Mouse (Mus musculus): Measurements from ENCODE around the gene Ephx3. TPM values are rescaled to one million over a fixed set of nuclear protein-coding genes. Genes with fewer than 3 reads are reported as not detected.
A peak's percentile ranks its signal among the peaks of the same experiment; 100 is the strongest.
"Not testable (repeated sequence)": the region's sequence is repeated elsewhere in the genome, so short reads cannot be mapped to it uniquely, and the experiment has no call there.

The Ephx3 gene
- polyA plus RNA-seq (2012; rRNA removed): 0.56 and 0.91 TPM in 2 replicates

- Histone ChIP-seq H3K4me3 (ENCODE audit: insufficient read depth, low read length) (peak within 1 kb of the TSS; percentile 13; the same call in 1 of the 2 replicates), H3K4me1 (ENCODE audit: control insufficient read depth, insufficient read depth, low read length) (peaks cover 2% of the 10 kb centered on the region; the same call in 1 of the 2 replicates), H3K27ac (ENCODE audit: insufficient read depth, low read length) (no peak within 1 kb of the TSS)
- TF ChIP-seq CTCF (IDR thresholded peaks at IDR 0.05; ENCODE audit: extremely low read depth, insufficient read depth, low read length): no peak
- no peak for TF ChIP-seq POLR2A (IDR thresholded peaks at IDR 0.05; ENCODE audit: extremely low read depth, insufficient read depth, low read length)
Measured at GRCm38 (mm10) chr17:32188863-32189636, at the start of gene Ephx3. Ephx3 (minus strand) TSS chr17:32189549.

- H3K27ac ChIP-seq (ENCODE audit: insufficient read depth, low read length): no peak overlapping the region
- TF ChIP-seq CTCF (IDR thresholded peaks at IDR 0.05; ENCODE audit: extremely low read depth, insufficient read depth, low read length) (no peak), POLR2A (IDR thresholded peaks at IDR 0.05; ENCODE audit: extremely low read depth, insufficient read depth, low read length) (no peak)
- H3K4me3 ChIP-seq (ENCODE audit: insufficient read depth, low read length): no peak overlapping the region
- H3K4me1 ChIP-seq (ENCODE audit: control insufficient read depth, insufficient read depth, low read length): peaks cover 8% of the 10 kb centered on the region
Measured at GRCm38 (mm10) chr17:32238589-32238988, 49.2 kb upstream of the Ephx3 start.

- Histone ChIP-seq H3K4me1 (ENCODE audit: control insufficient read depth, insufficient read depth, low read length) (peaks cover 10% of the 10 kb centered on the region), H3K4me3 (ENCODE audit: insufficient read depth, low read length) (no peak overlapping the region), H3K27ac (ENCODE audit: insufficient read depth, low read length) (no peak overlapping the region)
- TF ChIP-seq POLR2A (IDR thresholded peaks at IDR 0.05; ENCODE audit: extremely low read depth, insufficient read depth, low read length) (no peak), CTCF (IDR thresholded peaks at IDR 0.05; ENCODE audit: extremely low read depth, insufficient read depth, low read length) (no peak)
Measured at GRCm38 (mm10) chr17:32235534-32236191, 46.3 kb upstream of the Ephx3 start.

- TF ChIP-seq CTCF (IDR thresholded peaks at IDR 0.05; ENCODE audit: extremely low read depth, insufficient read depth, low read length) (no peak), POLR2A (IDR thresholded peaks at IDR 0.05; ENCODE audit: extremely low read depth, insufficient read depth, low read length) (no peak)
- H3K27ac ChIP-seq (ENCODE audit: insufficient read depth, low read length): no peak overlapping the region
- H3K4me3 ChIP-seq (ENCODE audit: insufficient read depth, low read length): no peak overlapping the region
Measured at GRCm38 (mm10) chr17:32233174-32233573, 43.8 kb upstream of the Ephx3 start.

GRCm38 (mm10) chr17:32229256-32229655, 39.9 kb upstream of the Ephx3 start:
- TF ChIP-seq CTCF (IDR thresholded peaks at IDR 0.05; ENCODE audit: extremely low read depth, insufficient read depth, low read length): no peak
- TF ChIP-seq POLR2A (IDR thresholded peaks at IDR 0.05; ENCODE audit: extremely low read depth, insufficient read depth, low read length): no peak
- peaks cover 4% of the 10 kb centered on the region; the same call in 1 of the 2 replicates for H3K4me1 ChIP-seq (ENCODE audit: control insufficient read depth, insufficient read depth, low read length)
- no peak overlapping the region for H3K27ac ChIP-seq (ENCODE audit: insufficient read depth, low read length)
- H3K4me3 ChIP-seq (ENCODE audit: insufficient read depth, low read length): no peak overlapping the region

More at GRCm38 (mm10) chr17:32233174-32233573, 43.8 kb upstream of the Ephx3 start:
- H3K4me1 ChIP-seq (ENCODE audit: control insufficient read depth, insufficient read depth, low read length): peaks cover 10% of the 10 kb centered on the region

- H3K4me1 ChIP-seq (ENCODE audit: control insufficient read depth, insufficient read depth, low read length): no peaks in the 10 kb centered on the region
- no peak overlapping the region for H3K27ac ChIP-seq (ENCODE audit: insufficient read depth, low read length)
- TF ChIP-seq POLR2A (IDR thresholded peaks at IDR 0.05; ENCODE audit: extremely low read depth, insufficient read depth, low read length): no peak
- TF ChIP-seq CTCF (IDR thresholded peaks at IDR 0.05; ENCODE audit: extremely low read depth, insufficient read depth, low read length): no peak
- no peak overlapping the region for H3K4me3 ChIP-seq (ENCODE audit: insufficient read depth, low read length)
Measured at GRCm38 (mm10) chr17:32220873-32221272, 31.5 kb upstream of the Ephx3 start.

- H3K27ac ChIP-seq (ENCODE audit: insufficient read depth, low read length); H3K4me1 ChIP-seq (ENCODE audit: control insufficient read depth, insufficient read depth, low read length); H3K4me3 ChIP-seq (ENCODE audit: insufficient read depth, low read length): not testable (repeated sequence)
- TF ChIP-seq CTCF (IDR thresholded peaks at IDR 0.05; ENCODE audit: extremely low read depth, insufficient read depth, low read length): 0 out of 2 replicates have a peak, but pooled peaks have one; percentile 8
Measured at GRCm38 (mm10) chr17:32215587-32215986, 26.2 kb upstream of the Ephx3 start.

- not testable (repeated sequence) for H3K4me3 ChIP-seq (ENCODE audit: insufficient read depth, low read length); H3K27ac ChIP-seq (ENCODE audit: insufficient read depth, low read length); H3K4me1 ChIP-seq (ENCODE audit: control insufficient read depth, insufficient read depth, low read length)
Measured at GRCm38 (mm10) chr17:32211554-32211953, 22.2 kb upstream of the Ephx3 start.

GRCm38 (mm10) chr17:32209752-32210151, 20.4 kb upstream of the Ephx3 start:
- Histone ChIP-seq H3K4me3 (ENCODE audit: insufficient read depth, low read length) (no peak overlapping the region), H3K4me1 (ENCODE audit: control insufficient read depth, insufficient read depth, low read length) (peaks cover 2% of the 10 kb centered on the region; the same call in 1 of the 2 replicates), H3K27ac (ENCODE audit: insufficient read depth, low read length) (no peak overlapping the region)
- peak; percentile 77 for TF ChIP-seq CTCF (IDR thresholded peaks at IDR 0.05; ENCODE audit: extremely low read depth, insufficient read depth, low read length)
- no peak for TF ChIP-seq POLR2A (IDR thresholded peaks at IDR 0.05; ENCODE audit: extremely low read depth, insufficient read depth, low read length)

GRCm38 (mm10) chr17:32209144-32209543, 19.8 kb upstream of the Ephx3 start:
- no peak overlapping the region for H3K4me3 ChIP-seq (ENCODE audit: insufficient read depth, low read length)
- peaks cover 2% of the 10 kb centered on the region; the same call in 1 of the 2 replicates for H3K4me1 ChIP-seq (ENCODE audit: control insufficient read depth, insufficient read depth, low read length)
- TF ChIP-seq POLR2A (IDR thresholded peaks at IDR 0.05; ENCODE audit: extremely low read depth, insufficient read depth, low read length): no peak
- no peak for TF ChIP-seq CTCF (IDR thresholded peaks at IDR 0.05; ENCODE audit: extremely low read depth, insufficient read depth, low read length)
- no peak overlapping the region for H3K27ac ChIP-seq (ENCODE audit: insufficient read depth, low read length)

All from cortical plate, adult 2 months (tissue).